Mouse (Mus musculus) small intestine, adult 2 months (tissue): ENCODE results near the gene Zfp420.

Source experiments
- CTCF ChIP-seq: fragments of 200-500 bp; IDR thresholded peaks from 2 replicates; pipeline ENCODE4 v1.5.1; 2012; ENCODE audit warnings: low read depth, mild to moderate bottlenecking, control low read depth, inconsistent platforms, low read length, moderate library complexity, mixed read lengths; ENCODE audit not compliant: insufficient replicate concordance, insufficient read length; ENCODE audit errors: extremely low read depth
- POLR2A ChIP-seq: fragments of 200-500 bp; IDR thresholded peaks from 2 replicates; pipeline ENCODE4 v1.6.1; 2012; ENCODE audit warnings: low read depth, mild to moderate bottlenecking, control low read depth, inconsistent platforms, low read length, moderate library complexity

GRCm38 (mm10) chr7:29844616-29845015 lies 15.2 kb upstream of the Zfp420 start:
- TF ChIP-seq CTCF (no peak), POLR2A (no peak)
